Mouse (Mus musculus) heart, adult 2 months (tissue): ENCODE results near the gene Ttll11.

Experiments
- CTCF ChIP-seq: fragments of 200-600 bp; IDR thresholded peaks from 2 replicates; pipeline ENCODE4 v1.8.1; 2022; ENCODE audit warnings: antibody characterized with exemption, mild to moderate bottlenecking, moderate library complexity
- EP300 ChIP-seq: fragments of 200-500 bp; IDR thresholded peaks from 2 replicates; pipeline ENCODE4 v1.6.1; 2011; ENCODE audit warnings: low read depth, low read length, control low read depth; ENCODE audit not compliant: insufficient read depth

DNA sequence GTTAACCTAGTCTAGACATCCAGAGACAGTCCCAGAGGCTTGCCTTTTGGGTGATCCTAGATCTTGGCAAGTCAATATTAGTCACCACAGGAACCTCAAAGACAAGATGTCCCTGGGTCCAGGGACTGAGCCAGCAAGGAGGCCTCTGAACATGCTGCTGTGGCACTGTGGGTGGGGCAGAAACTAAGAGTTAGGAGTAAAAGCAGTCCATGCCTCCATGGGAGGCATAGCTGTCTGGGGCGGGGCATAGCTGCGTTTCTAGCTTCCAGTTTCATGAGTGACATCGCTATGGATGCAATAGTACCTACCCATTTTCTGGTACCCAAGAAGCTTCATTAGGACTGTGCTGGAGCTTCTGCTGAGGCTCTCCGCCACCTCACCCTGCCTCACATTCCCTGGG, 99.8 kb downstream of the Ttll11 start:
- TF ChIP-seq EP300: no peak
- TF ChIP-seq CTCF: no peak
